Comparison of ENCODE assay signal across 17 mouse cellular contexts in genomic region chr8:105543703-105544102, GRCm38 (mm10). TPM values are rescaled to one million over a fixed set of nuclear protein-coding genes. Genes with fewer than 3 reads are reported as not detected.
DNase-seq lines count a peak whose midpoint lies in the region; ATAC-seq lines count a peak whose summit lies in the region.
"Had no signal": no experiment of that assay in that cellular context is flagged by ENCODE, and none has a peak within 500 bp of the region (broad histone marks: within the 10 kb centered on the region; RNA-seq: fewer than 3 reads in every experiment).

No protein-coding gene starts in this region.

- no peak overlapping the region for H3K4me2 ChIP-seq in kidney, embryonic 14.5 days (replicated peaks; ENCODE audit: low read depth, low read length)
- no peak overlapping the region for H3K4me2 ChIP-seq in intestine, embryonic 15.5 days (replicated peaks)
- H3K4me2 ChIP-seq: embryonic facial prominence, embryonic 13.5 days; forebrain, embryonic 13.5 days; midbrain, embryonic 13.5 days; neural tube, embryonic 12.5 days had no signal

- no peak for DNase-seq in frontal cortex, postnatal 14 days (ENCODE audit: low spot score in 2 of 2)
- DNase-seq in kidney, postnatal 10 days, result no peak
- peak; percentile 52 for DNase-seq in adipocyte (ENCODE audit: low spot score)
- no peak for DNase-seq in adrenal gland, adult (ENCODE audit: inconsistent age in 2 of 2, low spot score in 1 of 2)
- no peak for DNase-seq in right cerebral cortex, postnatal 4 days
- DNase-seq: cerebellum, postnatal 14 days; kidney, postnatal 4 days; lung, postnatal 10 days; right cerebral cortex, adult 18-20 months; thymus, postnatal 14 days had no signal

- peaks cover 13% of the 10 kb centered on the region; the same call in 1 of the 2 replicates for H3K4me1 ChIP-seq in kidney, embryonic 14.5 days (ENCODE audit: control insufficient read depth, insufficient read depth, low read length)
- H3K4me1 ChIP-seq in intestine, embryonic 15.5 days (replicated peaks), result peaks cover 12% of the 10 kb centered on the region
- H3K4me1 ChIP-seq: forebrain, embryonic 13.5 days had no signal

- H3K27ac ChIP-seq in kidney, embryonic 14.5 days (ENCODE audit: low read depth, low read length), result peak overlapping the region; percentile 26; the same call in 1 of the 2 replicates
- H3K27ac ChIP-seq in intestine, embryonic 15.5 days, result 0 out of 2 replicates have a peak overlapping the region, but pooled peaks have one; percentile 36
- H3K27ac ChIP-seq: embryonic facial prominence, embryonic 13.5 days; forebrain, embryonic 13.5 days; midbrain, embryonic 13.5 days; neural tube, embryonic 12.5 days had no signal

- no peaks in the 10 kb centered on the region for H3K9me3 ChIP-seq in kidney, embryonic 14.5 days (ENCODE audit: control insufficient read depth, low read length)
- no peaks in the 10 kb centered on the region for H3K9me3 ChIP-seq in intestine, embryonic 15.5 days
- H3K9me3 ChIP-seq: embryonic facial prominence, embryonic 13.5 days; forebrain, embryonic 13.5 days; midbrain, embryonic 13.5 days; neural tube, embryonic 12.5 days had no signal

- H3K27me3 ChIP-seq in kidney, embryonic 14.5 days (ENCODE audit: control insufficient read depth, insufficient read depth, low read length), result no peaks in the 10 kb centered on the region
- H3K27me3 ChIP-seq in intestine, embryonic 15.5 days (replicated peaks), result no peaks in the 10 kb centered on the region
- H3K27me3 ChIP-seq: embryonic facial prominence, embryonic 13.5 days; forebrain, embryonic 13.5 days; midbrain, embryonic 13.5 days; neural tube, embryonic 12.5 days had no signal

- ATAC-seq in frontal cortex, adult (ENCODE audit: low TSS enrichment), result peak; percentile 28; the same call in 1 of the 2 replicates
- ATAC-seq in kidney, embryonic 14.5 days (ENCODE audit: low FRiP score, low TSS enrichment), result no peak
- ATAC-seq in intestine, embryonic 15.5 days, result no peak
- ATAC-seq: forebrain, embryonic 13.5 days; midbrain, embryonic 13.5 days had no signal

- H3K4me3 ChIP-seq in kidney, embryonic 14.5 days (ENCODE audit: low read length), result no peak overlapping the region
- no peak overlapping the region for H3K4me3 ChIP-seq in intestine, embryonic 15.5 days (replicated peaks)
- H3K4me3 ChIP-seq: embryonic facial prominence, embryonic 13.5 days; forebrain, embryonic 13.5 days; midbrain, embryonic 13.5 days; neural tube, embryonic 12.5 days had no signal

- 45% methylated on average over 1 of the region's 1 CpGs for whole genome bisulfite sequencing in kidney, embryonic 14.5 days
- WGBS in intestine, embryonic 15.5 days, result 21% methylated on average over 1 of the region's 1 CpGs

- no peak overlapping the region for H3K9ac ChIP-seq in kidney, embryonic 14.5 days (ENCODE audit: low read depth, low read length)
- no peak overlapping the region; the same call in 1 of the 2 replicates for H3K9ac ChIP-seq in intestine, embryonic 15.5 days
- H3K9ac ChIP-seq: embryonic facial prominence, embryonic 13.5 days; forebrain, embryonic 13.5 days; midbrain, embryonic 13.5 days; neural tube, embryonic 12.5 days had no signal

- H3K36me3 ChIP-seq in kidney, embryonic 14.5 days (ENCODE audit: control insufficient read depth, insufficient read depth, low read length), result peaks cover 11% of the 10 kb centered on the region
- H3K36me3 ChIP-seq in intestine, embryonic 15.5 days, result peaks cover 3% of the 10 kb centered on the region; the same call in 1 of the 2 replicates

RNA-seq across cellular contexts. Expression of gene Atp6v0d1, which starts 22.1 kb away (rescaled TPM):
- 73.9 and 90.1 TPM in 2 replicates for polyA plus RNA-seq in kidney, embryonic 14.5 days (2014; fragmentation: Nextera tagmentation; extraction: Ambion mirVana)
- 78.2 and 89.4 TPM in 2 replicates for polyA plus RNA-seq in intestine, embryonic 15.5 days (2015; fragmentation: Nextera tagmentation; extraction: Ambion mirVana)

RNA-seq across cellular contexts. Expression of gene Hsd11b2, which starts 25.1 kb away (rescaled TPM):
- polyA plus RNA-seq in kidney, embryonic 14.5 days (2014; fragmentation: Nextera tagmentation; extraction: Ambion mirVana), result 32.9 and 40.2 TPM in 2 replicates
- 2.7 and 3.0 TPM in 2 replicates for polyA plus RNA-seq in intestine, embryonic 15.5 days (2015; fragmentation: Nextera tagmentation; extraction: Ambion mirVana)

RNA-seq across cellular contexts. Expression of gene Zdhhc1, which starts 47.0 kb away (rescaled TPM):
- polyA plus RNA-seq in kidney, embryonic 14.5 days (2014; fragmentation: Nextera tagmentation; extraction: Ambion mirVana), result 27.4 and 37.3 TPM in 2 replicates
- polyA plus RNA-seq in intestine, embryonic 15.5 days (2015; fragmentation: Nextera tagmentation; extraction: Ambion mirVana), result 20.1 and 22.6 TPM in 2 replicates
